Mouse (Mus musculus) heart, embryonic 14.5 days (tissue): ENCODE data around the gene Olfml2b. TPM values are rescaled to one million over a fixed set of nuclear protein-coding genes. Genes with fewer than 3 reads are reported as not detected.

Experiments used
- ATAC-seq: fragments of 200-750 bp; cut with Nextera tagmentation; 2 replicates; pipeline ENCODE4 v1.8.0; 2017; ENCODE audit warnings: low read depth, moderate TSS enrichment; ENCODE audit not compliant: insufficient number of reproducible peaks, insufficient read depth, low FRiP score
- H3K27ac ChIP-seq, 2 experiments: fragments of 200-500 bp in 1 of 2; fragments of 300-500 bp in 1 of 2; sonication (generic) in 1 of 2; replicated peaks in 1 of 2; 2 replicates each; pipeline ENCODE4 v1.5.1; 2012 to 2014; ENCODE audit warnings: low read depth in 2 of 2, low read length in 2 of 2, control low read depth in 1 of 2, mild to moderate bottlenecking in 1 of 2, mixed read lengths in 1 of 2; ENCODE audit not compliant: control insufficient read depth in 1 of 2, insufficient read depth in 1 of 2
- H3K27me3 ChIP-seq: fragments of 300-500 bp; sonication (generic); 2 replicates; pipeline ENCODE4 v1.6.1; 2014; ENCODE audit warnings: mild to moderate bottlenecking, low read length, control low read depth; ENCODE audit not compliant: control insufficient read depth, insufficient read depth
- H3K36me3 ChIP-seq: fragments of 300-500 bp; sonication (generic); 2 replicates; pipeline ENCODE4 v1.6.1; 2014; ENCODE audit warnings: mild to moderate bottlenecking, control low read depth, low read length, mixed read lengths; ENCODE audit not compliant: control insufficient read depth, insufficient read depth
- H3K4me1 ChIP-seq, 2 experiments: fragments of 200-500 bp in 1 of 2; fragments of 300-500 bp in 1 of 2; sonication (generic) in 1 of 2; 2 replicates each; pipeline ENCODE4 v1.6.1; 2012 to 2014; ENCODE audit warnings: low read length in 2 of 2, control low read depth in 1 of 2, mixed read lengths in 1 of 2; ENCODE audit not compliant: control insufficient read depth in 2 of 2, insufficient read depth in 2 of 2
- H3K4me2 ChIP-seq: fragments of 300-500 bp; sonication (generic); 2 replicates; pipeline ENCODE4 v1.6.1; 2014; ENCODE audit warnings: mild to moderate bottlenecking, low read length
- H3K4me3 ChIP-seq, 2 experiments: fragments of 200-500 bp in 1 of 2; fragments of 300-500 bp in 1 of 2; sonication (generic) in 1 of 2; 2 replicates each; pipeline ENCODE4 v1.5.1; 2012 to 2014; ENCODE audit warnings: low read length in 2 of 2, mild to moderate bottlenecking in 2 of 2, control low read depth in 1 of 2, low read depth in 1 of 2, moderate library complexity in 1 of 2; ENCODE audit not compliant: control insufficient read depth in 1 of 2, insufficient read depth in 1 of 2
- H3K9ac ChIP-seq: fragments of 300-500 bp; sonication (generic); 2 replicates; pipeline ENCODE4 v1.6.1; 2014; ENCODE audit warnings: mild to moderate bottlenecking, low read length
- H3K9me3 ChIP-seq: fragments of 300-500 bp; sonication (generic); 2 replicates; pipeline ENCODE4 v1.6.1; 2016; ENCODE audit warnings: low read length, control low read depth; ENCODE audit not compliant: control insufficient read depth
- WGBS: fragments of 180-500 bp; shearing (Covaris S2); extraction: QIAGEN DNeasy Blood & Tissue Kit; methylation state at CpG from one replicate; pipeline ENCODE4 v1.1.7; 2014; 5-methylcytosine and 5-hydroxymethylcytosine counted together
- polyA plus RNA-seq: library from polyadenylated mRNA; unstranded; fragments of >200 nt; fragmentation: Nextera tagmentation; extraction: Ambion mirVana; gene quantifications from 2 replicates; pipeline ENCODE4 v1.2.1, GENCODE M21; 2014

The Olfml2b gene
- polyA plus RNA-seq, 1 experiment from 2014 or later, result 33.1 TPM

GRCm38 (mm10) chr1:170697771-170698356, 53.5 kb downstream of the Olfml2b start:
- no peak overlapping the region for H3K4me3 ChIP-seq
- H3K36me3 ChIP-seq, result no peaks in the 10 kb centered on the region
- 79% methylated on average over 7 of the region's 7 CpGs for WGBS
- peaks cover 4 to 13% of the 10 kb centered on the region in 2 experiments; a peak in 3 of 4 replicates for H3K4me1 ChIP-seq
- no peak overlapping the region for H3K27ac ChIP-seq
- H3K27me3 ChIP-seq, result no peaks in the 10 kb centered on the region
- H3K9me3 ChIP-seq, result no peaks in the 10 kb centered on the region
- no peak overlapping the region for H3K4me2 ChIP-seq
- ATAC-seq, result no peak
- H3K9ac ChIP-seq, result no peak overlapping the region

- no peaks in the 10 kb centered on the region for H3K36me3 ChIP-seq
- peaks cover 4 to 11% of the 10 kb centered on the region in 2 experiments; a peak in 3 of 4 replicates for H3K4me1 ChIP-seq
- no peak overlapping the region for H3K4me3 ChIP-seq
- ATAC-seq, result no peak
- no peak overlapping the region for H3K27ac ChIP-seq
- H3K27me3 ChIP-seq, result no peaks in the 10 kb centered on the region
- 82% methylated on average over 3 of the region's 3 CpGs for WGBS
- H3K9me3 ChIP-seq, result no peaks in the 10 kb centered on the region
- H3K9ac ChIP-seq, result no peak overlapping the region
- no peak overlapping the region for H3K4me2 ChIP-seq
These were observed 54.4 kb downstream of the Olfml2b start for GRCm38 (mm10) chr1:170698771-170699170.

GRCm38 (mm10) chr1:170699553-170699952, 55.2 kb downstream of the Olfml2b start:
- ATAC-seq, result no peak; the same call in 1 of the 2 replicates
- Histone ChIP-seq H3K9ac (no peak overlapping the region), H3K4me1 (peaks cover 4 to 10% of the 10 kb centered on the region in 2 experiments; a peak in 3 of 4 replicates), H3K36me3 (no peaks in the 10 kb centered on the region), H3K27ac (no peak overlapping the region), H3K4me2 (no peak overlapping the region), H3K9me3 (no peaks in the 10 kb centered on the region), H3K27me3 (no peaks in the 10 kb centered on the region), H3K4me3 (no peak overlapping the region)
- 51% methylated on average over 9 of the region's 9 CpGs for WGBS

- no peaks in the 10 kb centered on the region for H3K27me3 ChIP-seq
- peaks cover 3 to 7% of the 10 kb centered on the region in 2 experiments; a peak in 3 of 4 replicates for H3K4me1 ChIP-seq
- no peak overlapping the region for H3K9ac ChIP-seq
- WGBS, result 78% methylated on average over 3 of the region's 3 CpGs
- H3K36me3 ChIP-seq, result no peaks in the 10 kb centered on the region
- H3K9me3 ChIP-seq, result no peaks in the 10 kb centered on the region
- H3K4me2 ChIP-seq, result no peak overlapping the region
- ATAC-seq, result no peak
- no peak overlapping the region for H3K4me3 ChIP-seq
- H3K27ac ChIP-seq, result no peak overlapping the region
These were observed 56.2 kb downstream of the Olfml2b start for GRCm38 (mm10) chr1:170700496-170701027.

GRCm38 (mm10) chr1:170701178-170701577, 56.8 kb downstream of the Olfml2b start:
- no peak for ATAC-seq
- 72% methylated on average over 3 of the region's 3 CpGs for WGBS
- H3K4me1 ChIP-seq, result peaks cover 3 to 7% of the 10 kb centered on the region in 2 experiments; a peak in 3 of 4 replicates
- no peaks in the 10 kb centered on the region for H3K9me3 ChIP-seq
- H3K36me3 ChIP-seq, result no peaks in the 10 kb centered on the region
- no peak overlapping the region for H3K4me2 ChIP-seq
- H3K4me3 ChIP-seq, result no peak overlapping the region
- H3K9ac ChIP-seq, result no peak overlapping the region
- no peak overlapping the region for H3K27ac ChIP-seq
- H3K27me3 ChIP-seq, result no peaks in the 10 kb centered on the region

GRCm38 (mm10) chr1:170701582-170701981, 57.2 kb downstream of the Olfml2b start:
- no peaks in the 10 kb centered on the region for H3K9me3 ChIP-seq
- H3K9ac ChIP-seq, result no peak overlapping the region
- H3K4me2 ChIP-seq, result no peak overlapping the region
- H3K4me3 ChIP-seq, result no peak overlapping the region
- H3K27ac ChIP-seq, result no peak overlapping the region
- peaks cover 3 to 7% of the 10 kb centered on the region in 2 experiments; a peak in 3 of 4 replicates for H3K4me1 ChIP-seq
- no peaks in the 10 kb centered on the region for H3K27me3 ChIP-seq
- H3K36me3 ChIP-seq, result no peaks in the 10 kb centered on the region
- ATAC-seq, result no peak
- 87% methylated on average over 8 of the region's 8 CpGs for WGBS

GRCm38 (mm10) chr1:170702263-170702662, 57.9 kb downstream of the Olfml2b start:
- H3K27ac ChIP-seq, result no peak overlapping the region
- no peaks in the 10 kb centered on the region for H3K9me3 ChIP-seq
- WGBS, result 67% methylated on average over 2 of the region's 2 CpGs
- no peak overlapping the region for H3K4me2 ChIP-seq
- H3K4me1 ChIP-seq, result peaks cover 3 to 7% of the 10 kb centered on the region in 2 experiments; a peak in 3 of 4 replicates
- no peak for ATAC-seq
- H3K9ac ChIP-seq, result no peak overlapping the region
- no peaks in the 10 kb centered on the region for H3K27me3 ChIP-seq
- no peak overlapping the region for H3K4me3 ChIP-seq
- H3K36me3 ChIP-seq, result no peaks in the 10 kb centered on the region
